Mouse (Mus musculus): ENCODE data around the gene Ncf4. TPM values are rescaled to one million over a fixed set of nuclear protein-coding genes. Genes with fewer than 3 reads are reported as not detected.
"Not testable (repeated sequence)": the region's sequence is repeated elsewhere in the genome, so short reads cannot be mapped to it uniquely, and the experiment has no call there.

Ncf4 gene
- total RNA-seq, 4 experiments from 2014 or later: 1.2 to 5.0 (median 1.7) TPM

- DNase-seq (ENCODE audit: low spot score in 2 of 2): no peak
Observed at GRCm38 (mm10) chr15:78248410-78248809, 3.8 kb downstream of the Ncf4 start.

GRCm38 (mm10) chr15:78254751-78255150, 10.2 kb downstream of the Ncf4 start:
- peak in 1 of 2 experiments; percentile 25 for DNase-seq (ENCODE audit: low spot score in 2 of 2)

DNA sequence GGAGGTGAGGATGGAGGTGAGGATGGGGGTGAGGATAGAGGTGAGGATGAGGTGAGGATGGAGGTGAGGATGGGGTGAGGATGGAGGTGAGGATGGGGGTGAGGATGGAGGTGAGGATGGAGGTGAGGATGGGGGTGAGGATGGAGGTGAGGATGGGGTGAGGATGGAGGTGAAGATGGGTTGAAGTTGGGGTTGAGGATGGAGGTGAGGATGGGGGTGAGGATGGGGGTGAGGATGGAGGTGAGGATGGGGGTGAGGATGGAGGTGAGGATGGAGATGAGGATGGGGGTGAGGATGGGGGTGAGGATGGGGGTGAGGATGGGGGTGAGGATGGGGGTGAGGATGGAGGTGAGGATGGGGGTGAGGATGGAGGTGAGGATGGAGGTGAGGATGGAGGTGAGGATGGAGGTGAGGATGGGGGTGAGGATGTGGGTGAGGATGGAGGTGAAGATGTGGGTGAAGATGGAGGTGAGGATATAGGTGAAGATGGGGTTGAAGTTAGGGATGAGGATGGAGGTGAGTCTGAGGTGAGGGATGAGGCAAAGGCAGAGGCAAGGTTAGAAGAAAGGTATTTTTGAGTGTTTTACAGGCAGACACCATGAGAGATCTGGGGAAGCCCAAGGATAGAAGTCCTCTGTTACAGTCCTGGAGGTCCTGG, 12.1 kb downstream of the Ncf4 start:
- DNase-seq (ENCODE audit: low spot score in 2 of 2): not testable (repeated sequence)

- peak in 1 of 2 experiments; percentile 67 for DNase-seq (ENCODE audit: low spot score in 2 of 2)
Observed at GRCm38 (mm10) chr15:78257326-78258050, 12.9 kb downstream of the Ncf4 start.

DNA sequence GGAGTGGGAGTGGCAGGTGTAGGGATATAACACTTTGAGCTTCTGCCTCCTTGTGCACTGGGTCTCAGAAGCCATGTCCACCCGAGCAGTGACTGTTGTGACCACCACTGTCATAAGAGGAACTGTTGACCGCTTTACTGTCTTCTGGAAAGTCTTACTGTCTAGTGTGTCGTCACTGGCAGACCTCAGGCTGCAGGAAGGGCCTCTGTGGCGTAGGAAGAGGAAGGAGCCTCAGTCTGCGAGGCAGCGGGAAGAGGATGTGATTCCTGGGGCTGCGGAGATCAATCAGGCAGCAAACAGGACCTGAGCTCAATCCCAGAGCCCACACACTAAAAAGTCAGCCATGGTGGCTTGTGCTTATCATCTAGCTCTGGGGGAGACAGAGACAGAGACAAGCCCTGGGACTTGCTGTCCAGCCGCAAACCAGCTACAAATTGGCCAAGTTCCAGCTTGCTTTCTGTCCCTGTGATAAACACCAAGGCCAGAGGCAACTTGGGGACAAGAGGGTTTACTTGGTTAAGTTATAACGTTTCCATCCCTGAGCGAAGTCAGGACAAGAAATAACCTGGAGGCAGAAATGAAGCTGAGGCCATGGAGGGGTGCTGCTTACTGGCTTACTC, 13.8 kb downstream of the Ncf4 start:
- no peak for DNase-seq (ENCODE audit: low spot score in 2 of 2)

DNA sequence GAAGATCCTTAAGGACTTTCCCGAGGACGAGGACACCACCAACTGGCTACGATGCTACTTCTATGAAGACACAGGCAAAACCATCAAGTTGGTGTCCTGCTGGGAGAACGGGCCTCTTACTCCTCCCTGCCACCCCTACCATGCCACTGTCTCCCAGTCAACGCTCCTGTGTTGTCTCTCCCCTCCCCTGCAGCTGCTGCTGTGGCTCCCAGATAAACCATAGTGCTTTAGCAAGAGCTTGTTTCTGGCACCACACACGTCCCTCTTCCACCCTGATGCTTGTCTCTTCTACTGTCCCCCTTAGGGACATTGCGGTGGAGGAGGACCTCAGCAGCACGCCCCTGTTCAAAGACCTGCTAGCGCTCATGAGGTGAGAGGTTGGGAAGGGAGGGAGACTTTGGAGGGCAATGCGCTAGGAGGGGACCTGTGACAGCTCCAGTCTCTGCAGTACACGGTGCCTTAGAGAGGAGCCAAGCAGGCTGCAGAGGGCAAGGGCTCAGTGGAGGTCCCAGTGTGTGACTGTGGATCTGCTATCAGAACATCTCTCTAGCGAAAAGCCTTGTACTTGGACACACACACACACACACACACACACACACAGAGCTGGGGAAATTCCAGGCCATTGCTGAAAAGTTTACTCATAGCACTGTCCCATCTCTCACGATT, 16.2 kb downstream of the Ncf4 start:
- no peak for DNase-seq (ENCODE audit: low spot score in 2 of 2)

DNA sequence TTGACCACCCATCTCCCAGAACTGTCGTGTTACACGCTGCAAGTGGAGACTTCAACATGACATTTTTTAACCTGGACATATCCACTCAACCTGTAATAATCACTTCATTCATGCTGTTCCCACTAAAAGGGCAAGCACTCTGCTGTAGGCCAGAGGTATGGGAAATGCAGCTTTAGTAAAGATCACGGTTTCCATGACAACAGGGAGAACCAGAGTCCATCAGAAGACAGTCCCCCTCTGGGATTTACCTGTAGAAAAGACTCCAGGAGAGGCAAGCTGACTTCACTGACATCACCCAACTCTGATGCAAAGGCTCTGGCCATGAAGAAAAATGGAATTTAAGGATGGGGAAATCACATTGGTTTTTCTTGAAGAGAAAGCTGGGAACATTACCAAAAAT, 18.7 kb downstream of the Ncf4 start:
- no peak for DNase-seq (ENCODE audit: low spot score in 2 of 2)

GRCm38 (mm10) chr15:78267441-78267840, 22.8 kb downstream of the Ncf4 start:
- DNase-seq (ENCODE audit: low spot score in 2 of 2): no peak

DNA sequence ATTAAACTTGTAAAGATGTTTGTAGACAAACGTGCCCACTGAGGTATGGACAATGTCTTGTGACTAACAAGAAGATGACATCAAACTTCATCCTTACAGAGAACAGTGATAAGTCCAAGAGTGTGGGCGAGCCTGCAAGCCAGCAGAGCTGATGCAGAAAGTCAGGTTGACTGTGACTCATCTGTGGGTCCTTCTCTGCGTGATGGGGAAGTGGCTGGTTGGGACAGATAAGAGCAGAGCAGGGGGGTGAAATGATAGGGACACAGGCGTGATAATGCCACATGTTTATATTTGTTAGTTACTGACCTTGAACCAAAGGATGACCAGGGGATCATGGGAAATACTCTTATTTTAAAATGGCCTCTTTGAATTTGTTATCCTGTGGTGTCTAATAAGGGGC, 23.3 kb downstream of the Ncf4 start:
- no peak for DNase-seq (ENCODE audit: low spot score in 2 of 2)

GRCm38 (mm10) chr15:78271208-78271607, 26.6 kb downstream of the Ncf4 start:
- no peak for DNase-seq (ENCODE audit: low spot score in 2 of 2)

GRCm38 (mm10) chr15:78278308-78278707, 33.7 kb downstream of the Ncf4 start:
- no peak for DNase-seq (ENCODE audit: low spot score in 2 of 2)

- DNase-seq (ENCODE audit: low spot score in 2 of 2): no peak
Observed at GRCm38 (mm10) chr15:78287941-78288340, 43.3 kb downstream of the Ncf4 start.

DNA sequence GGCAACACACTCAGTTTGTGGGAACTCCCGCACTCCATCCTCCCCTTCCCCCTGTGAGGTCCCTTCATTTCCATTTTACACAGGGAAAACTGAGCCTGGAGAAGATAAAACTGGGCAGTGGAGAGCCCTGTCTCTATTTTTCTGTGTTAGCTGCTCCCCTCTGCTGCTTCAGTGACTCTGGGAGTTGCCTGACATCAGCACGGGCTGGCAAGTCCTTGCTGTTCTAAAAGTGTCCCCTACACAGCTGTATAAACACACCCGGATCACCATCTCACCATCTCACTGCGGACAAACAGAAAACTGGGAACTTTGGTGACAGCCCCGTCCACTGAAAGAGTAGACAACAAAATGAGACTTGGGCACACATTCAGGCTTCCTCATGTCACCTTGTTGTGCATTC, 45.2 kb downstream of the Ncf4 start:
- not testable (repeated sequence) for DNase-seq (ENCODE audit: low spot score in 2 of 2)

DNA sequence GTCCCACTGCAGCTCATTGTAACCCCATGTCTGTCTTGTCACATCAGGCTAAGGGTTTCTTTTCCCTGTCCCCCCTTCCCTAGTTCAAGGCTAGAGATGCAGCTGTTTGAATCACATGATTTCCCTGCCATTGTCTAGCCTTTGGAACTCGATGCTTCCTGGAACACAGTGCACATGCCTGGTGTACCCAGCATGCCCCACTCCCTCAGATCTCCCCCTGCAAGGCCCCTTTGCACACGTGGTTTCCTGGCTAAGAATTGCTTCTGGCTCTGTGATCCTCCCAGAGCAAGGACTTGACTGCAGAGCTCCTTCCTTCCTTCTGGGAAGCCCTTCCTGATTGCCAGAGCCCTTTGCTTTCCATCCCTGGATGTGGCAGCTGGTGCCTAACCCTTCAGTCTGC, 48.6 kb downstream of the Ncf4 start:
- DNase-seq (ENCODE audit: low spot score in 2 of 2): not testable (repeated sequence)

DNA sequence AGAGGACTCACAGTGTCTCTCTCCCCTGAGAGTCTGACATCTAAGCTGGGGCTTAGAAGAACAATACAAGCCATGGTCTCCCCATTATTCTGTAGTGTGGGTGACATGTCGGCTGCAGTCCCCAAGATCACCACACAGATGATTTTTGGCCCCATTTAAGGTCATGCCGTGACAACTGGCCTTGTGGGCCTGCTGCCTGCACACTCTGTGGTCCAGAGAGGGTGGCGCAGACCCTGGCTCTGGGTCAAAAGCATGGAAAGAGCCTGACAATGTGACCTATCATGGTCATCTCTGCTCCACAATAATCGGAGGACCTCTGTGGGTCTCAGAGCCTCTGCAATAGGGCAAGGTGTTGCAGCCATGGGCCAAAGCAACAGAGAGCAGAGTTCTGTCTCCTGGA, 49.1 kb downstream of the Ncf4 start:
- no peak for DNase-seq (ENCODE audit: low spot score in 2 of 2)

DNA sequence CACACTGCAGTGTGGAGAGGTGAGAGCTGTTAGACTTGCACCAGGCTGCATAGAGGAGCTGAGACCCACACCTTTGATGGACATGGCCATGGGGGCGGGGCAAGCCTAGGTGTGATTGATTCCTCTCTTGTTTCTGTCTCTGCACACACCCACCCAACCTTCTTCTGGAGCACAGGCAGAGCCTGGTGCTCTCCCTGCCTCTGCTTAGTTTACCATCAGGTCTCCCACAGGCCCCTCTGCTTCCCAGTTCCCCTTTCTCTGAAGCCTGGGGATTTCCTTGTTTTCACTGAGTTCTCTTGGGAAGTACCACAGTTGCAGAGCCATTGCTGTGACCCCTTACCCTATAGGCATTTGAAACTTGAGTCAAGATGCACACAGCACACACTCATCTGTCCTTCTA, 54.0 kb downstream of the Ncf4 start:
- DNase-seq (ENCODE audit: low spot score in 2 of 2): no peak

DNA sequence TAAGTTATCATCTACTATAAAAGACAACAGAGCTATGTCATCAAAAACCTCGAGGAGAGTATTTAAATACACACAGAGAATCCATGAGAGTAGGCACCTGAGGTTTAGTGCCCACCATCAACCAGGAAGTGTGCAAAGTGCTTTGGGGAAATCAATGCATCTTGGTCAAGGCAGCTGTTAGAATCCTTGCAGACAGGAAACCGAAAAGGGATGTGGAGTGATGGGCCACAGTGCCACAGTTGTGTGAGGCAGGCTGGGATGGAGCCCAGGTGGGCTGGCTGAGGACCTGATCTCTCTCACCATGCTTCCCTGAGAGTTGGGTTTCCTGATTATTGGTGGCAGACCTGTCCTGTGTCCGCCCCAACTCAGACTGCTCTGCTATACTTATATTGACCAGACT, 55.0 kb downstream of the Ncf4 start:
- no peak for DNase-seq (ENCODE audit: low spot score in 2 of 2)

- no peak for DNase-seq (ENCODE audit: low spot score in 2 of 2)
Observed at GRCm38 (mm10) chr15:78300773-78301172, 56.2 kb downstream of the Ncf4 start.

GRCm38 (mm10) chr15:78302718-78303117, 58.1 kb downstream of the Ncf4 start:
- DNase-seq (ENCODE audit: low spot score in 2 of 2): no peak

DNA sequence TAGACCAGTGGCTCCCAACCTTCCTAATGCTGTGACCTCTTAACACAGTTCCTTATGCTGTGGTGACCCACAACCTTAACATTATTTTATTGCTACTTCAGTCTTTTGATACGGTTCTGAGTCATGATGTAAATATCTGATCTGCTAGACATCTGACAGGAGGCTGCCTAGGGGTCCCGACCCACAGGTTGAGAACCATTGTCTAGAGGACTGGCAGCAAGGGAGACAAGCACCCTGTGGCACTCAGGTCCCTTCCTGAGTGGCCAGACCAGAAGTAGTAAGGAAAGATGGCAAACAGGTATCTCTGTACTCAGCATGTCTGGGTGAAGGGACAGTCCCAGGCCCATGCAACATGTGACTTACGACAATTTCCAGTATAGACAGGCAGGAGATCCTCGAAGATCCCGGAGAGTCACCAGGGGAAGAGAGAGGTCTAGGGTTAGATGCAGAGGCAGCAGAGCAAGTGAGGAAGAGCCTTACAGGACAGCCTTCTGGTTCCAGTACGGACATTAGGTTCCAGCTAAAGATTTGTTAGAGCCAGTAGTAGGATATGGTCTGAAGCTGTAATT, 59.1 kb downstream of the Ncf4 start:
- no peak for DNase-seq (ENCODE audit: low spot score in 2 of 2)

DNA sequence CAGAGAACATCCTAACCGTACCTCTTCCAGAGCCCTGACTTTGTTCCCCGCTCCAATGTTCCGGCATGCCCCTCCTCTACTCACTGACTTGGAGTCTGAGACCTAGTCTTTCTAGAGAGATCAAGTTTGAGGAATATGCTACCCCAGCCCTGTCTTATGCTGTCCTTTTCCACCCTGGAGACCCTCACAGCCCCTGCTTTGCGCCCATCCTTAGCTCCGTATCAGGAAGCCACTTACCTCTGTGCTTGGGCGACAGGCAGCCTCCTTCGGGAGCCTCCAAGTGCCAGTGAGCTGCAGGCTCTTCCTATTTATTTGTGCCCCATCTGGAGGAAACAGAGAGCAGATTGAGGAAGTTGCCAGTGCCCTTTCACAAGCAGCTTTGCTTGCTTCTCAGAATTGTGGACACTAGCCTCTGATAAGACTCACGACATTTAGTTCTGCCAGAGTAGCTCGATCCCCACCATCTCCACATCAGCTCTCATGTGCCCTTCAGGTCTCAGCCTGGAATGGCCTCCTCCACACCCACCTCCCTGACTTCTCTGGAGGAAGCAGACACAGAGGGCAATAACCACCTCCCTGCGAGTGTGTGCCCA, 60.8 kb downstream of the Ncf4 start, which contains the start of gene Csf2rb2:
Gene Csf2rb2 (minus strand): TSS at position 381 of the 593 bp plus-strand sequence.
- no peak for DNase-seq (ENCODE audit: low spot score in 2 of 2)

All from layer of hippocampus, adult 8-10 months (tissue).